Mouse (Mus musculus) cerebellum, postnatal 10 days (tissue): ENCODE measurements at regions not wholly inside any gene's neighbourhood (a gene's known extent, or its start where the extent isn't known, plus 50 kb on each side); places are given as distances from the start of the nearest gene placed in this dataset.

Experiments
- DNase-seq, 2 experiments: peaks; one replicate each; pipeline ENCODE4 v3.0.0; 2021; ENCODE audit warnings: mixed read lengths in 2 of 2

- DNase-seq: no peak
Measured at GRCm38 (mm10) chr15:102776218-102776850, 54.4 kb upstream of the Calcoco1 start.

GRCm38 (mm10) chr15:102780626-102781025 is 58.6 kb upstream of the Calcoco1 start:
- DNase-seq: no peak

GRCm38 (mm10) chr15:102782988-102783799 is 61.2 kb upstream of the Calcoco1 start:
- no peak for DNase-seq

DNA sequence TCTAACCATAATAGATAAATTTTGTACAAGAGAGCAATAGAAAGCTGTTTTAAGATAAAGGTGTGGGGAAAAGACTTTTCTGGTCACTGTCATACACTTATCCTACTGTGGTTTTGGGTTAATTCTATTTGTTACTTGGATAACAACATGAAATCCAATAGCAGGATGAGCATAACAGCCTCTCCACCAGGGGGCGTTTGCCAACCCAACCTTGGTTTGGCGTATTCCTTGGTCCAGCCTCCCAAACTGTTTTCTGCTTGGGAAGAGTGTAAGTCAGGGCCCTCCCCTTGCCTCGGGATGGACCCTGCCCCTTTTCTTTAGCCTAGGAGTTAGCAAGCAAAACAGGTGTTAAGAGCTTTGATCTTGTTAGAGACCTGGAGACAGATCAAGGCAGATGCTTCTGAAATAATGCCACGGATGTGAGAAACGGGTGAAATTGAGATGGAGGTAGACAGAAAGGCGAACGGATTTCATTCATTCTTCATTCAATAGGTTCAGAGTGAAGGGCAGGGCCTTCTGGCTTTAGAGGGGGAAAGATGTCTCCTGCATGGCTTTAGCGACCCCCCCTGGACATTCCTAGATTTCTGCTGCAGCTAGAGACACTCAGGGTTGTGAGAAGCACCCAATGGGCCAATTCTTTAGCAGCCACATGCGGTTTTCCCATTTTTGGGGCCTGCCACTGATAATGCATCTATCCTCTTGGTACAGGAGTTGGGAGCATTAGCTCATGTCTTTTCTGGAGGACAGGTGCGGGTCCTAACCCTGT is 63.3 kb upstream of the Calcoco1 start:
- DNase-seq: peak; percentile 78 to 85

DNA sequence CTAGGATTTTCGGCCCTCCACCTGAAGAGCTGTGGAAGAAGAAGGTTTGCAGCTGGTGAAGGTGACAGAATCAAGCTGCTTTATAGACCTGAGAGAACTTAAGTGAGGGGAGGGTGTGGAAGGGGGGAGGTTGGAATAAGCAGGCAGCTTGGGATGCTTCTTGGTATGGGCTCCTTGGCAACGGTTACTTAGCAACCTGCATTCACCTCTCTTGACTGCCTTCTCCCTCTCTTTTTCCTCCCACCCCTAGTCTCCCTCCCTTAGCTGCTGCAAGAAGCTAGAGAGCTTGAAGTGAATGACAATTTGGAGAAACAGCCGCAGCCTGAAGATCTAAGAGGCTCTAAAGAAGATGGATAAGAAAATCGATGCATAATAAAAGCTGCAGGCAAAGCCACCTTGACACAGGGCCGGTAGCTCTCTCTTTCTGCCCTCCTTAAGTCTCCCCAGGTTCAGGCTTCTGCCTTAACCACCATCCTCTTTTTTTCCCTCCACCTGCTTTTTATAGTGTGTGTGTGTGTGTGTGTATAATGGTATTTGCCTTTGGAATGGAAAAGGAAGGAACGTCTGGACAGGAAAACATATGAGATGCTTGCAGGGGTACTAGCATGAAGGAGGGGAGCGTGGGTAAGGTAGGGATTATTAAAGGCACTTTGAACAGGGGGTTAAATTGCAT is 67.0 kb upstream of the Calcoco1 start:
- peak; percentile 55 to 56 for DNase-seq

- no peak for DNase-seq
Measured at GRCm38 (mm10) chr15:102797020-102797618, 75.1 kb upstream of the Calcoco1 start.

DNA sequence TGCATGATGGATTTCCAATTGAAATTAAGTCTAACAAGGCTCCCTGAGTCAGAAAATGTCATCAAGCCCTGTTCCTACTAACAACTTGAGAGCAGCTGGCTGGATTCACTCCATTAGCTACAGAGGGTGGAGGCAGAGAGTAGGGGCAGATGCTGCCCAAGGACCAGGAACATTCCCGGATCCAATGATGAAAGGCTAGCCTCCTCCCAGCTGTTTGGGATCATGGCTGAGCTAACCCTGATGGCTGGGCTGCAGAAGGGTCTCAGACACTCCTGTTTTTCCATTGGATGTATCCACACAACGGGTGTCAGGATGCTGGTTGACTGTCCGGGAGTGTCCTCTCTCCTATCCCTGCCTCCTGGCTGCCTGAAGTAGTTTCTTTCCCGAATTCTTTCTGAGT is 78.1 kb upstream of the Calcoco1 start:
- no peak for DNase-seq

DNA sequence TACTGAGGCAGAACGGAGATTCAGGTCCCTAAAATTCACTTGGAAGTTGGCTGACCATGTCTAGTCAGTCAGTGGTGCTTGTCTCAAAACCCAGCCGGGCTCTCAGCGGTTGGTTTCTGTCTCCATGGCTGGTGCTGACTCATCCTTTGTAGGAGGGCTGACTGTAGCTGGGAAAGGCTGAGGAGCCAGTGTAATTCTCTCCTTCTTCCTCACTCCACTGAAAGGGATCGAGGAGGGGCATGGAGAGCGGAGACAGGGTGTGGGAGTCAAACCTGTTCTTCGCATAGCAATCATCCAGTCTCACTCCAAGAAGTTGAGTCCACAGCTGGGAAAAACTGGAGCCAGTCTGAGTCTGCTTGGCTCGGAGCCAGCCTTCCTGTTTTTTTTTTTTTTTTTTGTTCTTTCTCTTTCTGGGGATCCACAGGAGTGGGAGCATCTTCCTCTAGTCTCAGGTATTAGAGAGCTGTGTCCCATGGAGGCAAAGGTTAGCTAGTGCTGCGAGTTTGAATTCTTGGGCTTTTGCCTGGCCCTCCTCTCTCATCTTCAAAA is 80.4 kb upstream of the Calcoco1 start:
- peak in 1 of 2 experiments; percentile 11 for DNase-seq

GRCm38 (mm10) chr15:102807353-102807752 is 85.4 kb upstream of the Calcoco1 start:
- peak; percentile 38 to 39 for DNase-seq

DNA sequence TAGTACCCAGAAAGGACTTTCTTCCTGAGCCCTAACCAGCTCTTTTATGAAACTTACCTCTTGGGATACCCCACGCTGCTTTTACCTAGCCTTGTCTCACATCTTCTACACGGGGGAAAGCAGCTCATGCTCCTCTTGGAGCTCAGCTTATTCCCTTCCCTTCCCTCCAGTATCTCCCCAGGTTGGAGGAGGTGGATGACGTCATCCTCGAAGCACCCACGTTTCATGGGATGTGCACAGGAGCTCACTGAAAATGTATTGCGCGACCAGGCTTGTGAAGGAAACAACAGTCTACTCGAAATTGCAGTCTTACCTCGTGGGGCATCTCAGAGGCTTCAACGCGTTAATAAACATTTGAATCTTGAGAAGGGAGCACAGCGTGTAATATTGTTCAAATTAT is 97.2 kb upstream of the Calcoco1 start:
- DNase-seq: no peak

GRCm38 (mm10) chr15:102839688-102840087 is 81.2 kb upstream of the Hoxc13 start:
- no peak for DNase-seq

DNA sequence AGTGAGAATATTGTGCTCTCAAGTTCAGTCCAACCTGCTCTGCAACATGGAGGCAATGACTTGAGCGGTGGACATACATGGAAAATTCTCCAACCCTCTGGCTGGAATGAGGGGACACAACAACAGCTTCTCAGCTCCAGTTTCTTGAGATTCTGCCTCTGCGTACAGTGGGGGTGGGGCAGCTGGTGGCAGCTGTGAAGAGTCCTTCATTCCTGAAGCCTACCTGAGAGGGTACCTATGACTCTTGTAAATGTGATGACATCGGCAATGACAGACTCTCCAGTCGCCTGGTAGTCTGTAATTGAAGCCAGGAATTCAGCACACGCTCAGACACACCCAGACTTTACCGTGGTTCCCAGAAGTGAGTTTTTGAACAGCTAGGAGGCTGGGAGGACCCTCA is 58.5 kb upstream of the Hoxc13 start:
- DNase-seq: no peak

GRCm38 (mm10) chr15:102866788-102867187 is 54.1 kb upstream of the Hoxc13 start:
- no peak for DNase-seq
